Mouse (Mus musculus) midbrain, embryonic 10.5 days (tissue): ENCODE data around the gene Mrpl49. TPM values are rescaled to one million over a fixed set of nuclear protein-coding genes. Genes with fewer than 3 reads are reported as not detected.
A peak's percentile ranks its signal among the peaks of the same experiment; 100 is the strongest.
"Not testable (repeated sequence)": the region's sequence is repeated elsewhere in the genome, so short reads cannot be mapped to it uniquely, and the experiment has no call there.

ENCODE experiments used
- DNase-seq: peaks from one replicate; pipeline ENCODE4 v3.0.0-alpha.2; 2017; ENCODE audit warnings: low spot score
- H3K27ac ChIP-seq: fragments of 300-500 bp; sonication (generic); replicated peaks from 2 replicates; pipeline ENCODE4 v1.5.1; 2016; ENCODE audit warnings: mild to moderate bottlenecking
- H3K27me3 ChIP-seq: fragments of 300-500 bp; sonication (generic); 2 replicates; pipeline ENCODE4 v1.6.1; 2016; ENCODE audit warnings: low read depth, mild to moderate bottlenecking; ENCODE audit not compliant: poor library complexity, severe bottlenecking
- H3K36me3 ChIP-seq: fragments of 300-500 bp; sonication (generic); 2 replicates; pipeline ENCODE4 v1.6.1; 2016; ENCODE audit warnings: mild to moderate bottlenecking, moderate library complexity
- H3K4me1 ChIP-seq: fragments of 300-500 bp; sonication (generic); 2 replicates; pipeline ENCODE4 v1.6.1; 2016
- H3K4me3 ChIP-seq: fragments of 300-500 bp; sonication (generic); 2 replicates; pipeline ENCODE4 v1.5.1; 2016; ENCODE audit warnings: mild to moderate bottlenecking, moderate library complexity
- H3K9me3 ChIP-seq: fragments of 300-500 bp; sonication (generic); replicated peaks from 2 replicates; pipeline ENCODE4 v1.6.1; 2016; ENCODE audit warnings: mild to moderate bottlenecking
- WGBS: fragments of 180-500 bp; shearing (Covaris S2); methylation state at CpG from one replicate; pipeline ENCODE4 v1.1.7; 2016; 5-methylcytosine and 5-hydroxymethylcytosine counted together
- polyA plus RNA-seq: library from polyadenylated mRNA; unstranded; fragments of >200 nt; fragmentation: Nextera tagmentation; extraction: Ambion mirVana; gene quantifications from 2 replicates; pipeline ENCODE4 v1.2.1, GENCODE M21; 2016

Mrpl49 gene
- polyA plus RNA-seq, 1 experiment from 2014 or later, result 88.4 TPM

GRCm38 (mm10) chr19:6045366-6046293 is 12.0 kb downstream of the Mrpl49 start:
- WGBS, result 25% methylated on average over 20 of the region's 20 CpGs
- H3K9me3 ChIP-seq, result no peaks in the 10 kb centered on the region
- DNase-seq, result no peak
- H3K27ac ChIP-seq, result peak overlapping the region; percentile 99
- H3K27me3 ChIP-seq, result no peaks in the 10 kb centered on the region
- peaks cover 33% of the 10 kb centered on the region for H3K4me1 ChIP-seq
- H3K4me3 ChIP-seq, result peak overlapping the region; percentile 97
- H3K36me3 ChIP-seq, result peaks cover 34% of the 10 kb centered on the region

- not testable (repeated sequence) for DNase-seq, H3K27me3 ChIP-seq, H3K4me3 ChIP-seq, H3K9me3 ChIP-seq, H3K27ac ChIP-seq
- H3K4me1 ChIP-seq, result peaks cover 33% of the 10 kb centered on the region
- peaks cover 19% of the 10 kb centered on the region for H3K36me3 ChIP-seq
- 73% methylated on average over 4 of the region's 4 CpGs for WGBS
These were observed 13.5 kb downstream of the Mrpl49 start for GRCm38 (mm10) chr19:6044102-6044501.

DNA sequence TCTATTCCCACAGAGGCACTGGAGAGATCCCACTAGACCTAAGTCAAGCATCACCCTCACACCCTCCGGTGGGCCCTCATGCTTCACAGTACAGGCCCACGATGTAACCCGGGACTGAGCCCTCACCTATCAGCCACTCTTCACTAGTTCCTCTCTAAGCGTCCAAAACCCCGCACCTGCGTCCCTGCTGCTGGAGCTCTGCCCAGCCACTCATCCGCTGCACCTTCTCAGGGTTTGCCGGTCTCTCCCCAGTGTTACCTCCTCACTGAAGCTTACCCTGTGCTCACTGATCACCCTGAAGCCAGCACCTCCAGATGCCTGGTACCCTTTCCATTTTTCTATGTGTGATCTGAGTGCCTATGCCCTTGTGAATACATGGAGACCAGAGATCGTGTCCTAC is 15.3 kb downstream of the Mrpl49 start:
- Histone ChIP-seq H3K27ac (peak overlapping the region; percentile 28; the same call in 1 of the 2 replicates), H3K27me3 (no peaks in the 10 kb centered on the region), H3K4me1 (peaks cover 21% of the 10 kb centered on the region), H3K4me3 (no peak overlapping the region), H3K36me3 (peaks cover 5% of the 10 kb centered on the region), H3K9me3 (no peaks in the 10 kb centered on the region)
- WGBS, result 81% methylated on average over 9 of the region's 9 CpGs
- DNase-seq, result no peak

GRCm38 (mm10) chr19:6040002-6040401 is 17.6 kb downstream of the Mrpl49 start:
- Histone ChIP-seq H3K27ac (no peak overlapping the region), H3K4me1 (peaks cover 11% of the 10 kb centered on the region), H3K36me3 (peaks cover 5% of the 10 kb centered on the region), H3K9me3 (no peaks in the 10 kb centered on the region), H3K4me3 (no peak overlapping the region), H3K27me3 (no peaks in the 10 kb centered on the region)
- DNase-seq, result no peak

- Histone ChIP-seq H3K36me3 (no peaks in the 10 kb centered on the region), H3K27me3 (no peaks in the 10 kb centered on the region), H3K27ac (no peak overlapping the region), H3K9me3 (no peaks in the 10 kb centered on the region), H3K4me1 (peaks cover 9% of the 10 kb centered on the region; the same call in 1 of the 2 replicates), H3K4me3 (no peak overlapping the region)
- 87% methylated on average over 7 of the region's 7 CpGs for WGBS
- DNase-seq, result no peak
These were observed 19.3 kb downstream of the Mrpl49 start for GRCm38 (mm10) chr19:6038326-6038725.

DNA sequence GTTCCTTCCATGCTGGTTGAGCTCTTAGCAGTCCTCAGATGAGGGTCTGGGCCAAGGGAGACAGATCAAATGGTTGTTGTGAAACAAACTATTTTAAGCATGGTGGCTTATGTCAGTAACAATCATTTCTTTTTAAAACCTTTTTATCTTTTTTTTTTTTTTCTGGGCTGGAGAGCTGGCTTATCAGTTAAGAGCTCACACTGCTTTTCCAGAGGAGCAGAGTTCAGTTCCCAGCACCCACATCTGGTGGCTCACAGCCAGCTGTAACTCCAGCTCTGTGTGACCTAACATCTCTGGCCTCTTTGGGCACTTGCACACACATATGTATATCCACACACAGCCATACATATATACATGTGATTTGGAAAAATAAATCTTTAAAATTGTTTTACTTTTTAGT is 19.9 kb downstream of the Mrpl49 start:
- Histone ChIP-seq H3K9me3 (no peaks in the 10 kb centered on the region), H3K36me3 (no peaks in the 10 kb centered on the region), H3K4me3 (no peak overlapping the region), H3K4me1 (peaks cover 9% of the 10 kb centered on the region; the same call in 1 of the 2 replicates), H3K27ac (no peak overlapping the region), H3K27me3 (no peaks in the 10 kb centered on the region)
- DNase-seq, result no peak

- no peaks in the 10 kb centered on the region for H3K36me3 ChIP-seq
- WGBS, result 78% methylated on average over 9 of the region's 9 CpGs
- H3K9me3 ChIP-seq, result no peaks in the 10 kb centered on the region
These were observed 21.5 kb downstream of the Mrpl49 start for GRCm38 (mm10) chr19:6035966-6036585.

GRCm38 (mm10) chr19:6030520-6031280 is 26.9 kb downstream of the Mrpl49 start:
- Histone ChIP-seq H3K4me1 (no peaks in the 10 kb centered on the region), H3K27me3 (no peaks in the 10 kb centered on the region), H3K36me3 (no peaks in the 10 kb centered on the region), H3K4me3 (no peak overlapping the region), H3K9me3 (no peaks in the 10 kb centered on the region), H3K27ac (no peak overlapping the region)
- 75% methylated on average over 14 of the region's 14 CpGs for WGBS
- no peak for DNase-seq

More at GRCm38 (mm10) chr19:6035966-6036585, 21.5 kb downstream of the Mrpl49 start:
- DNase-seq, result no peak
- Histone ChIP-seq H3K4me1 (no peaks in the 10 kb centered on the region), H3K27ac (no peak overlapping the region), H3K4me3 (no peak overlapping the region), H3K27me3 (no peaks in the 10 kb centered on the region)

- Histone ChIP-seq H3K9me3 (no peaks in the 10 kb centered on the region), H3K4me3 (no peak overlapping the region), H3K36me3 (no peaks in the 10 kb centered on the region), H3K27me3 (no peaks in the 10 kb centered on the region), H3K27ac (no peak overlapping the region), H3K4me1 (no peaks in the 10 kb centered on the region)
- WGBS, result 79% methylated on average over 9 of the region's 9 CpGs
- no peak for DNase-seq
These were observed 28.2 kb downstream of the Mrpl49 start for GRCm38 (mm10) chr19:6029426-6029825.

DNA sequence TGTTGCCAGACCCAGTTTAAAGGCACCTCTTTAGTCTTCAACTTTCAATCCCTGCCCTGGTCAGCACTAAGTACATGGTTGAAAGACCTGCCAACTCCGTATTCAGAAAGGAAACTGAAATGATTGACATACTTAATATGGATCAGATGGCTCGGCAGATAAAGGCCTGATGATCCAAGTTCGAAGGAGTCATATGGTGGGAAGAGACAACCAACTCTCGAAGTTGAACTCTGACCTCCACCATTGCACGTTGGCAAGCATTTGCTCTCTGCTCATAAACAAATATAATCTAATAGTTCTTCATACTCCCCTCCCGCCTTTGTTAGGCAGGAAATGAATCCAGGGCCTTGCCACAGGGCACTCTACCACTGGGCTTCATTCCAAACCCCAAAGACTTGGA is 28.6 kb downstream of the Mrpl49 start:
- Histone ChIP-seq H3K36me3 (no peaks in the 10 kb centered on the region), H3K4me1 (no peaks in the 10 kb centered on the region), H3K27ac (no peak overlapping the region), H3K9me3 (no peaks in the 10 kb centered on the region), H3K4me3 (no peak overlapping the region), H3K27me3 (no peaks in the 10 kb centered on the region)
- whole genome bisulfite sequencing, result 89% methylated on average over 6 of the region's 6 CpGs
- no peak for DNase-seq

GRCm38 (mm10) chr19:6023930-6024329 is 33.7 kb downstream of the Mrpl49 start:
- 81% methylated on average over 7 of the region's 7 CpGs for WGBS

DNA sequence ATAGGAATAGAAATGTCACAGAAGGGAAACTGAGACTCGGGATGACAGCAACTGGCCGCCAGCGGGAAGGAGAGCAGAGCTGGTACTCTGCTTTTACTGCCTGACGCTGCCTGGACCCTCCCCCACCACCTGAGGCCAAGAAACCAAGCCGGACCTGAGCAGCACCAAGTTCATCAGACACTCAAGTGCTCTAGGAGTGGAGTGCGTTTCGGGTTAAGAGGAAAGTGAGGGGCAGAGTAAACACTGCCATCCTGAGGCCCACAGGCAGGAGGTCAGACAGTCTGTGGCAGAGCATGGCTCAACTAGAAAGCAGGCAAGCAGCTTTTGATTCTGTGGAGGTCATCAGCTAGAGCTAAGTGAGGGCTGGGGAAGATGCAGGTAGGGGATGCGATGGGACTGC is 34.5 kb downstream of the Mrpl49 start:
- Histone ChIP-seq H3K9me3 (no peaks in the 10 kb centered on the region), H3K27me3 (no peaks in the 10 kb centered on the region), H3K27ac (no peak overlapping the region), H3K36me3 (no peaks in the 10 kb centered on the region), H3K4me1 (peaks cover 2% of the 10 kb centered on the region; the same call in 1 of the 2 replicates), H3K4me3 (no peak overlapping the region)
- no peak for DNase-seq
- 72% methylated on average over 8 of the region's 8 CpGs for WGBS

More at GRCm38 (mm10) chr19:6023930-6024329, 33.7 kb downstream of the Mrpl49 start:
- Histone ChIP-seq H3K27me3 (no peaks in the 10 kb centered on the region), H3K4me3 (no peak overlapping the region), H3K9me3 (no peaks in the 10 kb centered on the region), H3K27ac (no peak overlapping the region), H3K4me1 (peaks cover 2% of the 10 kb centered on the region; the same call in 1 of the 2 replicates), H3K36me3 (no peaks in the 10 kb centered on the region)
- no peak for DNase-seq
